Mouse (Mus musculus) embryonic fibroblast, embryonic 13.5 days (primary cell): ENCODE data around the gene Slc44a1. TPM values are rescaled to one million over a fixed set of nuclear protein-coding genes. Genes with fewer than 3 reads are reported as not detected.

Experiments
- H3K27ac ChIP-seq: 2 replicates; pipeline ENCODE4 v1.5.1; 2012; ENCODE audit warnings: low read length, control low read depth, inconsistent platforms; ENCODE audit not compliant: insufficient read depth
- H3K4me1 ChIP-seq: 2 replicates; pipeline ENCODE4 v1.6.1; 2011; ENCODE audit warnings: low read length; ENCODE audit not compliant: control insufficient read depth, insufficient read depth
- H3K4me3 ChIP-seq: 2 replicates; pipeline ENCODE4 v1.5.1; 2011; ENCODE audit warnings: mild to moderate bottlenecking, control low read depth, low read length; ENCODE audit not compliant: insufficient read depth
- CTCF ChIP-seq: IDR thresholded peaks from 2 replicates; pipeline ENCODE4 v1.5.1; 2011; ENCODE audit warnings: mild to moderate bottlenecking, control low read depth, low read length, moderate library complexity, borderline replicate concordance; ENCODE audit not compliant: insufficient read depth
- POLR2A ChIP-seq: IDR thresholded peaks from 2 replicates; pipeline ENCODE4 v1.6.1; 2011; ENCODE audit warnings: low read depth, mild to moderate bottlenecking, control low read depth, low read length, moderate library complexity
- polyA plus RNA-seq: library from polyadenylated mRNA; stranded (reverse); fragments of >200 nt; gene quantifications from 2 replicates; pipeline ENCODE4 v1.2.4, GENCODE M21; 2011; ENCODE audit warnings: low read depth; ENCODE audit not compliant: missing spikeins, insufficient read length

Slc44a1 gene
- polyA plus RNA-seq, 1 experiment, result 59.0 TPM

DNA sequence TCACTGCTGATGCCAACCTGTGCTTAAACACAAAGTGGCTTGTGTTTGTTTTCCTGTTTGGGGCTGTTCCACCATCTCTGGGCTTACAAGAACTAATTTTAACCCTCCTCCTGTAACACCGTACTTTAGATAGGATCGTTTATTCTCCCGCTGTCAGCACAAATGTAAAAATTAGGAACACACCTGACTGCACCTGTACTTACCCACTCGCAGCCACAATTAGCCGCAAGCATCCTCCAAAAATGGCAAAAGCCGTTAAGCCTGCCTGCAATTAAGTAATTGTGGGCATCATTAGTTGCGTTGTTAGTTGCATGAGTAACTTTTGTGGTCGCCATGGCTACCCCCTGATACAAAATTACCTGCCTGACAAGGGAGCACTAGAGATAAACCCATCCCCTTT lies 31.4 kb upstream of the Slc44a1 start:
- Histone ChIP-seq H3K4me3 (no peak overlapping the region), H3K27ac (peak overlapping the region; percentile 80), H3K4me1 (peaks cover 17% of the 10 kb centered on the region)
- no peak for TF ChIP-seq POLR2A

- Histone ChIP-seq H3K27ac (peak overlapping the region; percentile 99), H3K4me1 (peaks cover 17% of the 10 kb centered on the region), H3K4me3 (no peak overlapping the region)
- no peak for TF ChIP-seq POLR2A
- no peak for TF ChIP-seq CTCF
Observed at GRCm38 (mm10) chr4:53409526-53410085, 30.6 kb upstream of the Slc44a1 start.

GRCm38 (mm10) chr4:53410752-53411151 lies 29.5 kb upstream of the Slc44a1 start:
- peaks cover 13% of the 10 kb centered on the region for H3K4me1 ChIP-seq
- no peak overlapping the region for H3K4me3 ChIP-seq
- no peak for TF ChIP-seq POLR2A
- no peak for TF ChIP-seq CTCF
- peak overlapping the region; percentile 24; the same call in 1 of the 2 replicates for H3K27ac ChIP-seq

DNA sequence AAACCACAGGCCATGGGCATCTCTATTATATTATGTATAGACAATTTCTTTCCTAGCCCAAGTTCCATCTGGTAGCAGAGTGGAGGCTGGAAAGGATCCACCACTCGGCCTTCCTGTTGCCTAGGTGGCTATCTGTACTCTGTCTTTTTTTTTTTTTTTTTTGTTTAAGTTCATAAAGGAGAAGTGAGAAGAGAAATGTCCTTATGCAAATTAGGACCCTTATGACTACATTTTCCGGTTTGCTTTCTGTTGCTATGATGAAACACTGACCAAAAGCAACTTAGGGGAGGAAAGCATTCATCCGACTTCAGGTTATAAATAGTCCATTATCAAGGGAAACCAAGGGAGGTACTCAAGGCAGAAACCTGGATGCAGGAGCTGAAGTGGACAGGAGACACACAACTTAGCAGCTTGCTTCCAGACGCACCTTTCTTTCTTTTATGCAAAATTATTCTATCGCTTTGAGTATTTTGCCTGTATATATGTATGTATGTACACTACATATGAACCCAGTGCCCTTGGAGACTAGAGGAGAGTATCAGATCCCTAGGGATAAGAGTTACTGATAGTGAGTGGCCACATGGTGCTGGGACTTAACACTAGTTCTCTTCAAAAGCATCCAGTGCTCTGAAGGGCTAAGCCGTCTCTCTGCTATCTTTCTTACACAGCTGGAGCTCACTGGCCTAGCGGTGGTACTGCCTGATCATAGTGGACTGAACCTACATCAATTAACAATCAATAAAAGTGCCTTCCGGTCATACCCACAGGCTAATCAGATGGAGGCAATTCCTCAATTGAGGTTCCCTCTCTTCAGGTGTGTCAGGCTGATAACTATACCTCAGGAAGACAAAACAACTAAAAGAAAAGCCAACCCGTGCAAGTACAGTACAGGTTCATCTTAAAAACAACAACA lies 28.0 kb upstream of the Slc44a1 start:
- no peak for TF ChIP-seq CTCF
- TF ChIP-seq POLR2A, result no peak
- H3K4me3 ChIP-seq, result no peak overlapping the region
- H3K4me1 ChIP-seq, result peaks cover 16% of the 10 kb centered on the region
- no peak overlapping the region for H3K27ac ChIP-seq

GRCm38 (mm10) chr4:53412991-53413390 lies 27.2 kb upstream of the Slc44a1 start:
- TF ChIP-seq POLR2A (no peak), CTCF (no peak)
- Histone ChIP-seq H3K4me3 (no peak overlapping the region), H3K27ac (no peak overlapping the region), H3K4me1 (peaks cover 18% of the 10 kb centered on the region)

DNA sequence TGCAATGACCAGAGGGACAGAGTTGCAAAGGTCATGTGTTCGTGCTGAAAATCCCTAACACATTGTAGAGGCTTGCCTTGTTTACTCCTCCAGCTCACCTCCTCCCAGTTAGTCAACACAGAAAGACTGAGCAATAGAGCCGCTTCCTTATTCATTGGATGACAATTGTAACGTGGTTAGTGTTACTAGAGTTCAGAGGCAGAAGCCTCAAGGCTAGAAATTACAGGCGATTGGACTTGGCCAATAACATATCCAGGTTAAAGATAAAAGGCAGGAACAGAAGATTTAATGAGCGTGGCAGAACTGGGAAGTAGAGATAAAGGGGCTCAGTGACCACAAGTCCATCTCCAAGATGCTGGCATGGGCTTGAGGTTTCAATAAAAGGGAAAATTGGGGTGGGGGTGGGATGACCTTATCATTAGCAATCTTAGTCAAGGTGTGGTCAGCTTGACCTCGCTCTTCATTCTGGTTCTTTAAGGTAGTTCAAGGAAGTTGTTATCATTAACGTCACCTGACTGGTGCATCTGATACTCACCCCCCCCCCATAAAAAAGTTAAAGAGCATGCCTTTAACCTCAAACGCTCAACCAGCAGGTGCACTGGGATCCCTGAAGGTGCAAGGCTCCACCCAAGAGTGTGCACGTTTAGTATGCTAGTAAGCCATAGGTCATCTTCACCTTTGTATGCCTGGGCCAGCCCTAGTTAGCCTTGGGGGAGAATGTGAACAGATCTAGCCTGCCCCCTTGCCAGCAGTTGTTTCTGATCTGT lies 26.0 kb upstream of the Slc44a1 start:
- H3K4me3 ChIP-seq, result no peak overlapping the region
- TF ChIP-seq CTCF (no peak), POLR2A (no peak)
- H3K27ac ChIP-seq, result no peak overlapping the region
- H3K4me1 ChIP-seq, result peaks cover 11% of the 10 kb centered on the region

GRCm38 (mm10) chr4:53415873-53416637 lies 24.2 kb upstream of the Slc44a1 start:
- H3K4me1 ChIP-seq, result peaks cover 5% of the 10 kb centered on the region; the same call in 1 of the 2 replicates
- no peak for TF ChIP-seq POLR2A
- no peak for TF ChIP-seq CTCF
- no peak overlapping the region for H3K4me3 ChIP-seq
- H3K27ac ChIP-seq, result peak overlapping the region; percentile 91

GRCm38 (mm10) chr4:53416928-53417327 lies 23.3 kb upstream of the Slc44a1 start:
- Histone ChIP-seq H3K4me3 (no peak overlapping the region), H3K4me1 (peaks cover 5% of the 10 kb centered on the region; the same call in 1 of the 2 replicates), H3K27ac (peak overlapping the region; percentile 91)
- no peak for TF ChIP-seq CTCF
- no peak; the same call in 1 of the 2 replicates for TF ChIP-seq POLR2A

GRCm38 (mm10) chr4:53422799-53423198 lies 17.4 kb upstream of the Slc44a1 start:
- no peak overlapping the region for H3K27ac ChIP-seq

More at GRCm38 (mm10) chr4:53422799-53423198, 17.4 kb upstream of the Slc44a1 start:
- no peaks in the 10 kb centered on the region for H3K4me1 ChIP-seq
- no peak overlapping the region for H3K4me3 ChIP-seq
- TF ChIP-seq CTCF (no peak), POLR2A (no peak)
